Mouse (Mus musculus) myocyte (in vitro differentiated cells): Measurements from ENCODE around the gene Abcb8. TPM values are rescaled to one million over a fixed set of nuclear protein-coding genes. Genes with fewer than 3 reads are reported as not detected.
A peak's percentile ranks its signal among the peaks of the same experiment; 100 is the strongest.

Source experiments
- H3K27me3 ChIP-seq: one replicate; pipeline ENCODE4 v1.6.1; 2011; ENCODE audit not compliant: control insufficient read depth, insufficient read depth, insufficient read length
- H3K36me3 ChIP-seq: one replicate; pipeline ENCODE4 v1.6.1; 2011; ENCODE audit not compliant: control insufficient read depth, insufficient read depth
- H3K4me2 ChIP-seq: one replicate; pipeline ENCODE4 v1.6.1; 2011; ENCODE audit warnings: low read depth, control low read depth
- H3K4me3 ChIP-seq: one replicate; pipeline ENCODE4 v1.5.1; 2011; ENCODE audit warnings: mild to moderate bottlenecking, control low read depth, moderate library complexity
- H3K79me2 ChIP-seq: one replicate; pipeline ENCODE4 v1.6.1; 2011; ENCODE audit not compliant: control insufficient read depth, insufficient read depth
- H3ac ChIP-seq: one replicate; pipeline ENCODE4 v1.6.1; 2011; ENCODE audit not compliant: control insufficient read depth, insufficient read length
- CEBPB ChIP-seq: IDR thresholded peaks from 2 replicates; pipeline ENCODE4 v1.6.1; 2011; ENCODE audit warnings: mild to moderate bottlenecking, moderate library complexity; ENCODE audit not compliant: poor library complexity, insufficient read depth, severe bottlenecking
- E2F4 ChIP-seq: IDR thresholded peaks from one replicate; pipeline ENCODE4 v1.6.1; 2011; ENCODE audit warnings: mild to moderate bottlenecking, control low read depth, moderate library complexity; ENCODE audit not compliant: insufficient read depth
- MAX ChIP-seq: IDR thresholded peaks from one replicate; pipeline ENCODE4 v1.6.1; 2011; ENCODE audit warnings: low read depth, mild to moderate bottlenecking, control low read depth
- MYOD1 ChIP-seq, 3 experiments: IDR thresholded peaks; one replicate each; pipeline ENCODE4 v1.6.1; 2011; ENCODE audit warnings: control low read depth in 2 of 3, low read depth in 2 of 3, mild to moderate bottlenecking in 2 of 3, moderate library complexity in 1 of 3; ENCODE audit not compliant: insufficient read length in 2 of 3, control insufficient read depth in 1 of 3
- MYOG ChIP-seq, 3 experiments: IDR thresholded peaks; one replicate each; pipeline ENCODE4 v1.6.1; 2011; ENCODE audit warnings: control low read depth in 2 of 3, low read depth in 2 of 3, mild to moderate bottlenecking in 2 of 3; ENCODE audit not compliant: insufficient read length in 2 of 3, control insufficient read depth in 1 of 3, insufficient read depth in 1 of 3
- POLR2A ChIP-seq: IDR thresholded peaks from one replicate; pipeline ENCODE4 v1.6.1; 2011; ENCODE audit warnings: low read depth, mild to moderate bottlenecking, control low read depth, moderate library complexity; ENCODE audit not compliant: insufficient read length
- POLR2AphosphoS2 ChIP-seq: IDR thresholded peaks from one replicate; pipeline ENCODE4 v1.6.1; 2011; ENCODE audit warnings: low read depth, control low read depth; ENCODE audit not compliant: insufficient read length
- REST ChIP-seq: IDR thresholded peaks from one replicate; pipeline ENCODE4 v1.6.1; 2011; ENCODE audit warnings: mild to moderate bottlenecking, control low read depth, moderate library complexity; ENCODE audit not compliant: insufficient read depth, insufficient read length
- SRF ChIP-seq: IDR thresholded peaks from one replicate; pipeline ENCODE4 v1.6.1; 2011; ENCODE audit warnings: low read depth; ENCODE audit not compliant: control insufficient read depth, insufficient read length
- TCF12 ChIP-seq: IDR thresholded peaks from one replicate; pipeline ENCODE4 v1.6.1; 2011; ENCODE audit warnings: mild to moderate bottlenecking, control low read depth; ENCODE audit not compliant: poor library complexity, insufficient read depth, severe bottlenecking
- TCF3 ChIP-seq: IDR thresholded peaks from one replicate; pipeline ENCODE4 v1.6.1; 2011; ENCODE audit warnings: low read depth, control low read depth; ENCODE audit not compliant: insufficient read length
- USF1 ChIP-seq: IDR thresholded peaks from one replicate; pipeline ENCODE4 v1.6.1; 2011; ENCODE audit warnings: low read depth, mild to moderate bottlenecking, control low read depth, moderate library complexity
- polyA plus RNA-seq: library from polyadenylated mRNA; unstranded; fragments of >200 nt; fragmentation: generic; extraction: Trizol; gene quantifications from one replicate; pipeline ENCODE4 v1.2.1, GENCODE M21; 2012; ENCODE audit warnings: missing spikeins

Abcb8 gene
- polyA plus RNA-seq, 1 experiment, result 37.7 TPM

DNA sequence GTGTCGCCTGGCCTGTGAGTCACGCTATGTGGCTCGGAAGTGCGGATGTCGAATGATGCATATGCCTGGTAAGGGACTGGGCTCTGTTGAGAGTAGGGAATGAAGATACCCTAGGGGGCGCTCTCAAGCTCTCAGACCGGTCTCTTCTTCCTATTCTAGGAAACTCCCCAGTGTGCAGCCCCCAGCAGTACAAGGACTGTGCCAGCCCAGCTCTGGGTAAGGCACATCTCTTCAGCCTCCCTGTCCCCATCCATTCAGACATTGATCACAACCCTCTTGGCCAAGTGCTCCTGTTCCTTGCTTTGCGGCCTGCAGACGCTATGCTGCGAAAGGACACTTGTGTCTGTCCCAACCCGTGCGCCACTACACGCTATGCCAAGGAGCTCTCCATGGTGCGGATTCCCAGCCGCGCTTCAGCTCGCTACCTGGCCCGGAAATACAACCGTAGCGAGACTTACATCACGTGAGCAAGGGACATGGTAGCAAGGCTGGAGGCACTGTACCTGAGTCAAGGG lies 22.8 kb downstream of the Abcb8 start:
- Histone ChIP-seq H3K4me3 (no peak overlapping the region), H3K36me3 (peaks cover 4% of the 10 kb centered on the region), H3K27me3 (no peaks in the 10 kb centered on the region), H3ac (no peak overlapping the region), H3K79me2 (no peaks in the 10 kb centered on the region), H3K4me2 (peak overlapping the region; percentile 44)
- no peak for TF ChIP-seq MYOD1 (IDR thresholded peaks at IDR 0.05; ENCODE audit: control insufficient read depth in 1 of 3, insufficient read length in 2 of 3, low read depth in 2 of 3)
- TF ChIP-seq REST, result peak; percentile 63
- no peak for TF ChIP-seq TCF3
- TF ChIP-seq POLR2AphosphoS2, result no peak
- TF ChIP-seq SRF, result no peak
- no peak for TF ChIP-seq MAX

DNA sequence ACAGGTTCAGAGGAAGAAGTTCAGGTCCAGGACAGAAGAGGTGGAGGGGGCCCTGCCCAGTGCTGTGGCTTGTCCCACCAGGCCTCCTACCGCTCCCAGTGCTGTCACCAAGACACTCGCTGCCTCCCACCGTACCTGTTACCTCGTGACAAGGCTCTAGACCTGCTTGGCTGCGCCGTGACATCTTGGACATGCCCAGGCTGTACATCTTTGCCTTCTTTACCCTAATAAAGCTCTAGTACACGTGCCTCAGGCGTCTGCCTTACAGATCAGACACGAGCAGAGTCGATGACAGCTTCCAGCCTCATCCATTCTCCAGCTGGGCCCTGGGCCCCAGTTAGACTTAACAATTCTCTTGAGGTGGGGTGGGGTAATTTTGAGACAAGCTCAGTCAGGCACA lies 24.1 kb downstream of the Abcb8 start:
- H3K4me3 ChIP-seq, result no peak overlapping the region
- H3K4me2 ChIP-seq, result no peak overlapping the region
- H3K36me3 ChIP-seq, result peaks cover 7% of the 10 kb centered on the region
- peaks cover 2% of the 10 kb centered on the region for H3K79me2 ChIP-seq
- no peak overlapping the region for H3ac ChIP-seq
- H3K27me3 ChIP-seq, result no peaks in the 10 kb centered on the region
- TF ChIP-seq MYOG (IDR thresholded peaks at IDR 0.05; ENCODE audit: control insufficient read depth in 1 of 3, insufficient read depth in 1 of 3, insufficient read length in 2 of 3, low read depth in 2 of 3), result no peak
- no peak for TF ChIP-seq USF1
- TF ChIP-seq MYOD1 (IDR thresholded peaks at IDR 0.05; ENCODE audit: control insufficient read depth in 1 of 3, insufficient read length in 2 of 3, low read depth in 2 of 3), result no peak
- TF ChIP-seq POLR2AphosphoS2, result no peak
- no peak for TF ChIP-seq REST
- TF ChIP-seq CEBPB, result no peak
- no peak for TF ChIP-seq MAX
- no peak for TF ChIP-seq E2F4
- no peak for TF ChIP-seq TCF3
- no peak for TF ChIP-seq SRF
- no peak for TF ChIP-seq POLR2A
- no peak for TF ChIP-seq TCF12

DNA sequence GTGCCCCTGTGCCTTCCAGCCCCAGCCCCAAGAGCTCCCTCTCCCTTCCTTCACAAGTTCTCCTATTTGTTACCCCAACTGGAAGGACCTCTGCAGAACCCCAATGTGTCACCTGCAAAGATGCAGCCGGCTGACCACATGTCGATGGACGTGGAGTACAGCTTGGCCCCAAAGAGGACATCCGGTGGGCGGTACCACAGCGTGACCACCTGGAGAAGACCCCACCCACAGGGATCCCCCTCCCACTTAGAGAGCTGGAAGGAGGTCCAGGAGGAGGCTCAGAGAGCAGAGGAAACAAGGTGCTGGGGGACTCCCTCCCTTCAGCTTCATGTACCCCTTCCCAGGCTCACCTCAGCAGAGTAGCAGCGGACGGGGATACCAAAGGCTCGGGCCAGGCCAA lies 26.9 kb downstream of the Abcb8 start:
- Histone ChIP-seq H3K4me2 (no peak overlapping the region), H3K79me2 (peaks cover 9% of the 10 kb centered on the region), H3K36me3 (peaks cover 7% of the 10 kb centered on the region), H3K27me3 (no peaks in the 10 kb centered on the region), H3K4me3 (no peak overlapping the region), H3ac (no peak overlapping the region)
- TF ChIP-seq POLR2AphosphoS2 (no peak), CEBPB (no peak), REST (no peak), POLR2A (no peak), TCF3 (no peak), MYOD1 (IDR thresholded peaks at IDR 0.05; ENCODE audit: control insufficient read depth in 1 of 3, insufficient read length in 2 of 3, low read depth in 2 of 3) (no peak), SRF (no peak), TCF12 (no peak), MAX (no peak), MYOG (IDR thresholded peaks at IDR 0.05; ENCODE audit: control insufficient read depth in 1 of 3, insufficient read depth in 1 of 3, insufficient read length in 2 of 3, low read depth in 2 of 3) (no peak), USF1 (no peak), E2F4 (no peak)

DNA sequence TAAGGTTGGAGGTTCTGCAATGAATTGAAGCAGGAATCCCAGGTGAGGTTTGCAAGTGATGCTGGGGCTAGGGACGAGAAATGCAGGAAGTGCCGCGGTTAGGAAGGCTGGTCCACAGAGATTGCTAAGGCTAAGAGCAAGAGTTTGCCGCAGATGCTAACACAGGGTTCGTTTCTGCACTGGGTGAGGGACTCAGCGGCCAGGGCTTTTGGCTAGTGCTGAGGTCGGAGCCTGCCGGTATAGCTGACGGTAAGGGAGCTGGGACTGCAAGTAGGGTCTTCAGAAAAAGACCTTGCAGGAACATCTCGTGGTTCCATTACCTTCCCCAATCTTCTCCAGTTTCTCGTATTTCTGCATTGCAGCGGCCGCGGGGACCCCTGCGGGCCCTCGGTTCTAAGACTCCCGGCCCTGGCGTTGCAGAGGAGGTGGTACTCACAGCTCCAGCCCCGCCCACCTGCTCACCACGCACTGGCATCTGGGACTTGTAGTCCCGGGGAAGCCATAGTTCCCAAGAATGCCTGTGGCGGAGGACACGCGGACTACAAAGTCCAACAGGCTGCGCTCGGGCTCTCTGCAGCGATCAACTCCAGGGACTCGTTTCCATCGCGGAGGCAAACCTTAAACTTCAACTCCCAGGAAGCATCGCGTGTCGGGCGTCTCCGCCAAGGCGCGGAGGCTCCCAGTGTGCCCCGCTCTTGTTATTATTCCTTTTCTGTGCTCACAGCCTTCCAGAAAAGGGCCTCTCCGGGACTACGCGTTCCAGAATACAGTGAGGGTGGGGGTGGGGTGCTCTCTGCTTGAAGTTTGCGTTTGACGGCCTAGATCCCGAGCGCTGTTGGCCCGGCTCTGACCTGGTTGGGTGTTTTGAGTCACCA lies 29.9 kb downstream of the Abcb8 start, which contains the start of the genes Cdk5 and Slc4a2:
Gene Cdk5 (minus strand): TSS at position 402 of the 875 bp plus-strand sequence.
Gene Slc4a2 (plus strand): TSS at position 709 of the 875 bp plus-strand sequence.
- peak within 1 kb of the TSS; percentile 92 for H3K4me2 ChIP-seq
- no peaks in the 10 kb centered on the region for H3K27me3 ChIP-seq
- H3K4me3 ChIP-seq, result peak within 1 kb of the TSS; percentile 95
- peak within 1 kb of the TSS; percentile 55 for H3ac ChIP-seq
- TF ChIP-seq MYOD1 (IDR thresholded peaks at IDR 0.05; ENCODE audit: control insufficient read depth in 1 of 3, insufficient read length in 2 of 3, low read depth in 2 of 3), result peak in 2 of 3 experiments; percentile 8 to 13
- peak; percentile 78 for TF ChIP-seq POLR2AphosphoS2
- TF ChIP-seq POLR2A, result peak; percentile 67
- no peak for TF ChIP-seq SRF
- H3K36me3 ChIP-seq, result peaks cover 7% of the 10 kb centered on the region
- H3K79me2 ChIP-seq, result peaks cover 27% of the 10 kb centered on the region
